Mouse (Mus musculus) liver, postnatal 0 days (tissue): ENCODE data around the gene Sik2. TPM values are rescaled to one million over a fixed set of nuclear protein-coding genes. Genes with fewer than 3 reads are reported as not detected.

Experiments used
- ATAC-seq: fragments of 200-750 bp; cut with Nextera tagmentation; 2 replicates; pipeline ENCODE4 v1.8.0; 2017; ENCODE audit warnings: mild to moderate bottlenecking, moderate library complexity
- DNase-seq: peaks from one replicate; pipeline ENCODE4 v3.0.0-alpha.2; 2016
- H3K27ac ChIP-seq: fragments of 300-500 bp; sonication (generic); 2 replicates; pipeline ENCODE4 v1.5.1; 2014; ENCODE audit warnings: antibody characterized with exemption, moderate library complexity, mild to moderate bottlenecking, low read depth
- H3K27me3 ChIP-seq: fragments of 300-500 bp; sonication (generic); 2 replicates; pipeline ENCODE4 v1.6.1; 2014; ENCODE audit warnings: low read length, control low read depth, mixed read lengths; ENCODE audit not compliant: insufficient read depth
- H3K36me3 ChIP-seq: fragments of 300-500 bp; sonication (generic); replicated peaks from 2 replicates; pipeline ENCODE4 v1.6.1; 2014; ENCODE audit warnings: mild to moderate bottlenecking, control low read depth, low read length, moderate library complexity, mixed read lengths; ENCODE audit not compliant: insufficient read depth
- H3K4me1 ChIP-seq: fragments of 300-500 bp; sonication (generic); 2 replicates; pipeline ENCODE4 v1.6.1; 2014; ENCODE audit warnings: antibody characterized with exemption, mild to moderate bottlenecking, control low read depth; ENCODE audit not compliant: insufficient read depth
- H3K4me2 ChIP-seq: fragments of 300-500 bp; sonication (generic); 2 replicates; pipeline ENCODE4 v1.6.1; 2014; ENCODE audit warnings: low read depth, mild to moderate bottlenecking, low read length, moderate library complexity, mixed read lengths
- H3K4me3 ChIP-seq: fragments of 300-500 bp; sonication (generic); 2 replicates; pipeline ENCODE4 v1.5.1; 2014; ENCODE audit warnings: low read depth, low read length
- H3K9ac ChIP-seq: fragments of 300-500 bp; sonication (generic); replicated peaks from 2 replicates; pipeline ENCODE4 v1.6.1; 2014; ENCODE audit warnings: mild to moderate bottlenecking, moderate library complexity
- H3K9me3 ChIP-seq: fragments of 300-500 bp; sonication (generic); 2 replicates; pipeline ENCODE4 v1.6.1; 2016; ENCODE audit warnings: mild to moderate bottlenecking, control low read depth, low read length, mixed read lengths
- CTCF ChIP-seq: sonication (generic); IDR thresholded peaks from 2 replicates; pipeline ENCODE4 v1.5.1; 2016; ENCODE audit warnings: antibody characterized with exemption, low read depth
- EP300 ChIP-seq: IDR thresholded peaks from 2 replicates; pipeline ENCODE4 v1.6.1; 2016; ENCODE audit warnings: antibody characterized with exemption, low read depth, mild to moderate bottlenecking
- WGBS: fragments of 180-500 bp; shearing (Covaris S2); extraction: QIAGEN DNeasy Blood & Tissue Kit; methylation state at CpG from one replicate; pipeline ENCODE4 v1.1.7; 2014; ENCODE audit not compliant: insufficient replicate concordance; 5-methylcytosine and 5-hydroxymethylcytosine counted together
- polyA plus RNA-seq: library from polyadenylated mRNA; unstranded; fragments of >200 nt; fragmentation: Nextera tagmentation; extraction: Ambion mirVana; gene quantifications from 2 replicates; pipeline ENCODE4 v1.2.1, GENCODE M21; 2015

The Sik2 gene
- polyA plus RNA-seq, 1 experiment from 2014 or later = 5.3 TPM

DNA sequence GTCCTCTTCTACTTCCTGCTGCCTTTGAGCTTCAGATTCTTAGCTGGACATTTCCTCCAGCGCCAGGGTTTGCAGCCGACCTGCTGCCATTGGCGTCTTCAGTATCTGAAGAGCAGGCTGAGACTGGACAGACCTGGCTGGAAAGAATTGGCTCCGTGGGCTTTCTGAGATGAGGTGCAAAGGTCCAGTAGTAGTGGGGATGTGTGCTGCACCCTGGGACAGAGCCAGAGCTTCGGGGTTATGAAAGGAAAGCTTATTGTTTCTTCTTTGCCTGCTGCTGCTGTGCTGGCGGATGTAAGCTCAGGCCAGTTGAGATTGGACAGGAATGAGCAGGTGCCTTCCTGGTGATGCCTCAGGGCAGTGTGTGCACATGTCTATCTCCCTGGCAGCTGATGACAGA is 134.8 kb downstream of the Sik2 start:
- Histone ChIP-seq H3K4me1 (no peaks in the 10 kb centered on the region), H3K9me3 (no peaks in the 10 kb centered on the region), H3K9ac (no peak overlapping the region), H3K27me3 (no peaks in the 10 kb centered on the region), H3K4me2 (no peak overlapping the region), H3K36me3 (peaks cover 66% of the 10 kb centered on the region), H3K27ac (no peak overlapping the region), H3K4me3 (no peak overlapping the region)
- WGBS = 90% methylated on average over 6 of the region's 6 CpGs
- DNase-seq (no peak), ATAC-seq (no peak)
- no peak for TF ChIP-seq EP300
- no peak for TF ChIP-seq CTCF

DNA sequence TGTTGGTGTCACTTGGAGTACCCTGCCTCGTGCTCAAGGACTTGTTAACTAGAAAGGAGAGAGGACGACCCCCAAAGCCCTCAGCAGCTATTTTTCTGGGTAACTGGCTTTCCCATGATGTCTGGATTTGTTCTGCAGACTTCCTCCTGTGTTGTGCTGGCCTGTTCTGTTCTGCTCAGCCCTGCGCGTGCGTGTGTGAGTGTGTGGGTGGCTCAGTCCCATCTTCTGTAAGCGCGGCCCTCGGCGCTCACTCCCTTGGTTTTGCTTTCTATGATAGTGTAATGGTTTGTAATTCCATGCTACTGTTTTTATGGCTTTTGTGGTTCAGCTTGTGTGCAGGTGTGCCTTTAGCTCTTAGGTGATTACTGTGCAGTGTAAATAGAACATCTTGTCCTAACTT is 135.7 kb downstream of the Sik2 start:
- DNase-seq (no peak), ATAC-seq (no peak)
- TF ChIP-seq CTCF (no peak), EP300 (no peak)
- Histone ChIP-seq H3K4me1 (no peaks in the 10 kb centered on the region), H3K4me3 (no peak overlapping the region), H3K9ac (no peak overlapping the region), H3K36me3 (peaks cover 65% of the 10 kb centered on the region), H3K4me2 (no peak overlapping the region), H3K27ac (no peak overlapping the region), H3K27me3 (no peaks in the 10 kb centered on the region), H3K9me3 (no peaks in the 10 kb centered on the region)
- WGBS = 92% methylated on average over 9 of the region's 9 CpGs

DNA sequence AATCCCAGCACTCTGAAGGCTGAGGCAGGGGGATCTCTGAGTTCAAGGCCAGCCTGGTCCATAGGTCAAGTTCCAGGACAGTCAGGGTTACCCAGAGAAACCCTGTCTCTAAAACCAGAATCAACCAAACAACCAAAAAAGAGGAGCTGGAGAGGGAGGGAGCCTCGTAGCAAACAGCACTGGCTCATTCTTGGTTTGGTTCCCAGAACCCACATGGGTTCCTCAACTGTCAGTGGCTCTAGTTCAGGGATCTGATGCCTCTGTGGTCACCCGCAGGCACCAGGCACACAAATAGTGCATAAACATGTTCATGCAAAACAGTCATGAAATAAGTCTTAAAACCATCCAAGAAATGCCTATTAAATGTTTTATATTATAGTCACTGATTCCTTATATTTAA is 140.7 kb downstream of the Sik2 start:
- no peak overlapping the region for H3K27ac ChIP-seq

DNA sequence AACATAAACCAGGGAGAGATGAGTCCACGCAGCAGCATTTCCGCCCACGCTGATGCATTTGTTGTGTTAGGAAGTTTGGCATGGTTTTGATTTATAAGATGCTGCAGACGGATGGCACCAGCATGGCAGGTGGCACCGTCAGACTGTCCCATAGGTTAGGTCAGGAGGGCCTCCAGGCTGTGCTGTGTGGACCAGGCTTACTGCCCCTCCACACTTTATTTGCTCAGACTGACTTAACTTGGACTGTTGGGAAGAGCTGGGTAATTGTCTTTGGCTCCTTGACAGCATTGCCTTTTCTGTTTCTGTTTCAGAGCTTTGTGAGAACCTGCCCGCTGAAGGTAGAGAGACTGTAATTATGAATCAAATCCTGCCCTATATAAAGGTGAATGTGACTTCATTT is 141.9 kb downstream of the Sik2 start:
- no peaks in the 10 kb centered on the region for H3K27me3 ChIP-seq
- peaks cover 76% of the 10 kb centered on the region for H3K36me3 ChIP-seq
- no peaks in the 10 kb centered on the region for H3K9me3 ChIP-seq
- DNase-seq (no peak), ATAC-seq (no peak)
- no peak overlapping the region for H3K4me3 ChIP-seq
- H3K27ac ChIP-seq = no peak overlapping the region
- no peak overlapping the region for H3K9ac ChIP-seq
- no peak overlapping the region for H3K4me2 ChIP-seq
- 89% methylated on average over 6 of the region's 6 CpGs for WGBS
- no peak for TF ChIP-seq CTCF
- H3K4me1 ChIP-seq = no peaks in the 10 kb centered on the region

More for the DNA sequence above, 140.7 kb downstream of the Sik2 start:
- no peak overlapping the region for H3K4me3 ChIP-seq
- no peak for TF ChIP-seq EP300
- no peak for TF ChIP-seq CTCF
- DNase-seq (no peak), ATAC-seq (no peak)
- no peaks in the 10 kb centered on the region for H3K27me3 ChIP-seq
- H3K36me3 ChIP-seq = peaks cover 74% of the 10 kb centered on the region
- no peaks in the 10 kb centered on the region for H3K4me1 ChIP-seq
- H3K9ac ChIP-seq = no peak overlapping the region
- H3K9me3 ChIP-seq = no peaks in the 10 kb centered on the region
- WGBS = 87% methylated on average over 2 of the region's 2 CpGs
- no peak overlapping the region for H3K4me2 ChIP-seq

DNA sequence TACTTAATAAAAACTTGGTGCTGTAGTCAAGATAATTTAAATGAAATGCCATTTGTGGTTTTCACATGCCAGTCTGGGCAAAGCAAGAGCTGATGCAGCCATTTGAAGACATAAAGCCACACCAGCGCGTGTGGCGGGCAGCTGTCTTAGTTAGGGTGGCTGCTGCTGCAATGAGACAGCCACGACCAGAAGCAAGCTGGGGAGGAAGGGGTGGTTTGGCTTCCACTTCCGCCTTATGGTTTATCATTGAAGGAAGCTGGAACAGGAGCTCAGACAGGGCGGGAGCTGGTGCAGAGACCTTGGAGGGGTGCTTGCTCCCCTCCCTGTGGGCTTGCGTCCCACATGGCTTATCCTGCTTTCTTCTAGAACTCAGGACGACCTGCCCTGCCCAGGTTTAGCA is 143.1 kb downstream of the Sik2 start:
- Histone ChIP-seq H3K27ac (no peak overlapping the region), H3K27me3 (no peaks in the 10 kb centered on the region), H3K9me3 (no peaks in the 10 kb centered on the region), H3K9ac (no peak overlapping the region), H3K4me2 (no peak overlapping the region), H3K4me3 (no peak overlapping the region), H3K36me3 (peaks cover 84% of the 10 kb centered on the region), H3K4me1 (no peaks in the 10 kb centered on the region)
- WGBS = 44% methylated on average over 8 of the region's 8 CpGs
- DNase-seq (no peak), ATAC-seq (no peak)
- no peak for TF ChIP-seq CTCF
- no peak for TF ChIP-seq EP300

DNA sequence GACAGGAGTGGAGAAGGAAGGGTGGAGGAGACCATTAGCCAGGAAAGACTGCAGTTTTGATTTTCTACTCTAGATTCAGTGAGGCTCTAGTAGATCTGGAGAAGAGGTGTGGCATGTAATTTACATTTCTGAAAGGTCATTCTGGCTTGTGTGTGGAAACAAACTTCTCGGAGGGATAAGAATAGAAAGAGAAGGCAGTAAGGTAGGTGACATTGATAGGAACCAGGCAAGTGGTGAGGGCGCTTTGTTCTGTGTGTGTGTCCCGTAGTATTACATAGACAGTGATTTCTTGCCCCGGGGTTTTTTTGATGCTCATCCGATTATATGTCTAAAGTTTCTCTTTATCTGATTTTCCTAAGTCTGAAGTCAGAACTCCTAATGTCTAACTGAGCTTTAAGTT is 144.0 kb downstream of the Sik2 start:
- no peaks in the 10 kb centered on the region for H3K4me1 ChIP-seq
- H3K9ac ChIP-seq = no peak overlapping the region
- no peaks in the 10 kb centered on the region for H3K27me3 ChIP-seq
- H3K4me3 ChIP-seq = no peak overlapping the region
- 88% methylated on average over 5 of the region's 5 CpGs for WGBS
- TF ChIP-seq EP300 (no peak), CTCF (no peak)
- ATAC-seq (no peak), DNase-seq (no peak)
- H3K36me3 ChIP-seq = peaks cover 84% of the 10 kb centered on the region
- H3K9me3 ChIP-seq = no peaks in the 10 kb centered on the region
- H3K27ac ChIP-seq = no peak overlapping the region
- no peak overlapping the region for H3K4me2 ChIP-seq

DNA sequence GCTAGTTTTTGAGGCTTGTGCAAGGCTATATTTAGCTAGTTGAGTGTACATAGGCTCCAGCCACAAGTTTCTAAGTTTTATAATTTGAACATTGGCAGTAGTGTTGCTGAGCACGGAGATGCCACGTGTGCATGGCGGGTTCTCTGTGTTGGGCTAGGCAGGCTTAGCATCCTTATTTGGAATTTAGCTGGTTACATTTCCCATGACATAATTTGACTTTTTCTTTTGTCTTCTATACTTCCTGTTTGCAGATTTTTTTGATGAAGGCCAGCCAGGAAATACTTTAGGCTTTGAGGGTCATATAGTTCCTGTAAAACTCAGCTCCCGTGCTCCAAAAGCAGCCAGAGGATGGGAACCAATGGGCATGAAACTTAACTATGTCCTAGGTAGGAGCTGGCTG is 145.0 kb downstream of the Sik2 start:
- no peaks in the 10 kb centered on the region for H3K9me3 ChIP-seq
- no peak for DNase-seq
- 88% methylated on average over 4 of the region's 4 CpGs for WGBS
- no peaks in the 10 kb centered on the region for H3K4me1 ChIP-seq
- H3K36me3 ChIP-seq = peaks cover 90% of the 10 kb centered on the region
- H3K27me3 ChIP-seq = no peaks in the 10 kb centered on the region
- no peak overlapping the region for H3K4me3 ChIP-seq
- no peak overlapping the region for H3K9ac ChIP-seq
- no peak for ATAC-seq
- H3K4me2 ChIP-seq = no peak overlapping the region
- TF ChIP-seq EP300 = no peak
- no peak for TF ChIP-seq CTCF
- H3K27ac ChIP-seq = no peak overlapping the region
